Mouse (Mus musculus) intestine, postnatal 0 days (tissue): ENCODE results near the gene Hist2h3c1. TPM values are rescaled to one million over a fixed set of nuclear protein-coding genes. Genes with fewer than 3 reads are reported as not detected.
A peak's percentile ranks its signal among the peaks of the same experiment; 100 is the strongest.
"Not testable (repeated sequence)": the region's sequence is repeated elsewhere in the genome, so short reads cannot be mapped to it uniquely, and the experiment has no call there.

Experiments used
- ATAC-seq: fragments of 200-750 bp; cut with Nextera tagmentation; 2 replicates; pipeline ENCODE4 v1.8.0; 2017; ENCODE audit warnings: mild to moderate bottlenecking, moderate TSS enrichment, moderate library complexity
- H3K27ac ChIP-seq: fragments of 300-500 bp; sonication (generic); 2 replicates; pipeline ENCODE4 v1.5.1; 2014; ENCODE audit warnings: mild to moderate bottlenecking, low read depth, low read length, moderate library complexity
- H3K27me3 ChIP-seq: fragments of 300-500 bp; sonication (generic); replicated peaks from 2 replicates; pipeline ENCODE4 v1.6.1; 2014; ENCODE audit warnings: low read length, mixed read lengths; ENCODE audit not compliant: control insufficient read depth, insufficient read depth
- H3K36me3 ChIP-seq: fragments of 300-500 bp; sonication (generic); 2 replicates; pipeline ENCODE4 v1.6.1; 2014; ENCODE audit warnings: mild to moderate bottlenecking, moderate library complexity; ENCODE audit not compliant: control insufficient read depth, insufficient read depth
- H3K4me1 ChIP-seq: fragments of 300-500 bp; sonication (generic); replicated peaks from 2 replicates; pipeline ENCODE4 v1.6.1; 2014; ENCODE audit warnings: antibody characterized with exemption, low read length, mixed read lengths; ENCODE audit not compliant: control insufficient read depth, insufficient read depth
- H3K4me2 ChIP-seq: fragments of 300-500 bp; sonication (generic); replicated peaks from 2 replicates; pipeline ENCODE4 v1.6.1; 2014; ENCODE audit warnings: low read depth, mild to moderate bottlenecking, moderate library complexity
- H3K4me3 ChIP-seq: fragments of 300-500 bp; sonication (generic); 2 replicates; pipeline ENCODE4 v1.5.1; 2014; ENCODE audit warnings: low read depth, low read length
- H3K9ac ChIP-seq: fragments of 300-500 bp; sonication (generic); 2 replicates; pipeline ENCODE4 v1.6.1; 2014; ENCODE audit warnings: mild to moderate bottlenecking, low read depth, low read length
- H3K9me3 ChIP-seq: fragments of 300-500 bp; sonication (generic); 2 replicates; pipeline ENCODE4 v1.6.1; 2016; ENCODE audit warnings: mixed run types; ENCODE audit not compliant: control insufficient read depth
- CTCF ChIP-seq: sonication (generic); IDR thresholded peaks from 2 replicates; pipeline ENCODE4 v1.5.1; 2016; ENCODE audit warnings: low read depth, mild to moderate bottlenecking, control low read depth, antibody characterized with exemption, moderate library complexity
- WGBS: fragments of 180-500 bp; shearing (Covaris S2); extraction: QIAGEN DNeasy Blood & Tissue Kit; methylation state at CpG from one replicate; pipeline ENCODE4 v1.1.7; 2014; 5-methylcytosine and 5-hydroxymethylcytosine counted together
- polyA plus RNA-seq: library from polyadenylated mRNA; unstranded; fragments of >200 nt; fragmentation: Nextera tagmentation; extraction: Ambion mirVana; gene quantifications from 2 replicates; pipeline ENCODE4 v1.2.1, GENCODE M21; 2015

Gene Hist2h3c1
- polyA plus RNA-seq = 0.42 and 1.1 TPM in 2 replicates

DNA sequence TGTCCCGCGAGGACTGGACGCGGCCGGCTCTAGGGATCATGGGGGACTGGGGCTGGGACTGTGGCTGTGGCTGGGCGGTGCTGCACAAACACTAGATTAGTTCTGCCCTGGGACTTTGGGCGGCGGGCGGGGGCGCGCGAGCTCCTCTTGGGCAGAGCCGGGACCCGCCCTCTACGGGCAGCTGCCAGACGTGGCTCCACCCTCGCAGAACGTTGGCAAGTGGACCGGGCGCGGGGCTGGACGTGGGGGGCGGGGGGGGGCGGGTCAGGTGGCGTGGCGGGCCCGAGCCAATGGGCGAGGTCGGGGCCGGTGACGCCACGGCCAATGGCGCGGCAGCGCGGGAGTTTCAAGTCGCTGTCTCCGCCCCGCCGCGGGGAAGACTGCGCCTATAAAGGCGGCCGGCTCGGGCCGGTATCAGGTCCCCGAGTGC, at the start of gene Hist2h3c1:
Gene Hist2h3c1, plus strand, starts transcription at position 259 of the 430 bp plus-strand sequence.
- 0% methylated on average over 1 of the region's 47 CpGs for WGBS
- H3K4me1 ChIP-seq = peaks cover 12% of the 10 kb centered on the region
- H3K9me3 ChIP-seq, H3K9ac ChIP-seq, H3K27me3 ChIP-seq, H3K27ac ChIP-seq, H3K36me3 ChIP-seq: not testable (repeated sequence)
- peak within 1 kb of the TSS; percentile 56 for H3K4me2 ChIP-seq
- peak within 1 kb of the TSS; percentile 24 for H3K4me3 ChIP-seq
- peak; percentile 90 for ATAC-seq

DNA sequence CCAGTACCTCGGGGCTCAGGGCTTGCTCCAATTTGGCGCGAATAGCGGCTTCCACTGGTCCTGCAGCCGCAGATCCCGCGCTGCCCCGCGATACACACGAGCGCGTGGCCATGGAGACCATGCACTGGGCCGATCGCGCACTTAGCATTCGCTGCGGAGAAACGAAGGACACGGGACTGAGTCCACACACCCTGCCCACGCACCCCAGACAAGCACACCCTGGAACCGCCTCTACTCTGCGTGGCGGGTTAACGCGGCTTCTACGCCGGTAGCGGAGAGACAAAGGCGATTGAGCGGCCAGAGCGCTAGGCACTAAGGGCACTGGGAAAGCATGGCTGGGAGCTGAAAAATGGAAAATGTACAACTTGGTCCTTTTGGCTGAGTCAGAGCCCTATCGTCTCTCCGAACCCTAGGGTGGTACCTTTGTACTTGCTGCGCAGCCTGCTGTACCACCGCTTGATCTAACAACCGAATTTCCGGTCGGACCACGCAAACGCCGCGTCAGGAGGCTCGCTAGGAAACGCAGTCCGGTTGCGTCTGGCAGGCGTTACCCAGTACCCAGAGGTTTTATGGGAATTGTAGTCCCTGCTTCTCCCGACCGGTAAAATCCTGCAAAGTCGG, 49.2 kb upstream of the Hist2h3c1 start:
- WGBS = under 1% methylated on average over 50 of the region's 50 CpGs
- Histone ChIP-seq H3K27ac (peak overlapping the region; percentile 82), H3K27me3 (no peaks in the 10 kb centered on the region), H3K36me3 (no peaks in the 10 kb centered on the region), H3K9ac (peak overlapping the region; percentile 57), H3K4me1 (no peaks in the 10 kb centered on the region; the same call in 1 of the 2 replicates), H3K9me3 (no peaks in the 10 kb centered on the region), H3K4me2 (peak overlapping the region; percentile 91), H3K4me3 (peak overlapping the region; percentile 59)
- peak; percentile 92 for ATAC-seq
- peak; percentile 41 for TF ChIP-seq CTCF

DNA sequence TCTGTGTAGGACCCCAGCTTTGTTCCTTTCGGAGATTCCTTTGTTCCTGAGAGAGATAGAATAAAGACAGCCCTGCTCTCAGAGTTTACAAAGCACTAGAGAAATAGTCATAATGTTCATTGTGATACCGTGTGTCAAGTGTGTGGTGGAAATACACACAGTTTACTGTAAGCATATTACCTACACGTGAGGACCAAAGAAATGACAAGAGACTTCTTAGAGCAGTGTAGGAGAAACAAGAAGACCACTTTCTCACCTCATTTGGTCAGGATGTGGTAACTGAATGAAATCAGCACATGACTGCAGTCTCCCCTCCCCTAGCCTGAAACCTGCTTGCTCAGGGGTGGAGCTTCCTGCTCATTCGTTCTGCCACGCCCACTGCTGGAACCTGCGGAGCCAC, 48.3 kb upstream of the Hist2h3c1 start:
- no peaks in the 10 kb centered on the region; the same call in 1 of the 2 replicates for H3K4me1 ChIP-seq
- no peak overlapping the region for H3K27ac ChIP-seq
- peak overlapping the region; percentile 59 for H3K4me3 ChIP-seq
- ATAC-seq = peak; percentile 14; the same call in 1 of the 2 replicates
- H3K27me3 ChIP-seq = no peaks in the 10 kb centered on the region
- no peaks in the 10 kb centered on the region for H3K9me3 ChIP-seq
- TF ChIP-seq CTCF = no peak
- H3K9ac ChIP-seq = no peak overlapping the region
- H3K4me2 ChIP-seq = peak overlapping the region; percentile 91
- H3K36me3 ChIP-seq = no peaks in the 10 kb centered on the region
- under 1% methylated on average over 6 of the region's 6 CpGs for WGBS

DNA sequence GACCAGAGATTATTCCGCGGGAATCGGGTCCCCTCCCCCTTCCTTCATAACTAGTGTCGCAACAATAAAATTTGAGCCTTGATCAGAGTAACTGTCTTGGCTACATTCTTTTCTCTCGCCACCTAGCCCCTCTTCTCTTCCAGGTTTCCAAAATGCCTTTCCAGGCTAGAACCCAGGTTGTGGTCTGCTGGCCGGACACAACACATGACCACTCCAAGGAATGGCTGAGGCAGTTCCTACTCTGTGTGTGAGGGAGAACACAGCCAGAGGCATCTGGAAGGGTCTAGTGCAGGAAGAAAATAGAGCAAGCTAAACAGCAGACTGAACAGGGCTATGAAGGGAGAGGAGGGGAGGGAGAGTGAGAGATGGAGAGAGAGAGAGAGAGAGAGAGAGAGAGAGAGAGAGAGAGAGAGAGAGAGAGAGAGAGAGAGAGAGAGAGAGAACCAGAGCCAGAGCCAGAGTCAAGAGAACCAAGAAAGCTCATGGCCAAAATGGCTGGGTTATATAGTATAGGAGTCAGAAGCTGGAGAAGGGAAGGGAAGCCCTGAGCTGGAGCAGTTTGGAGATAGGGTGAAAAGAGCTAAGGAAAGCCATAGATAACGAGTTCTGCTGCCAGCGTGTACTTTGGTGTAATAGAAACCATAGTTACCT, 47.8 kb upstream of the Hist2h3c1 start:
- not testable (repeated sequence) for H3K4me1 ChIP-seq, H3K27me3 ChIP-seq, H3K27ac ChIP-seq, H3K36me3 ChIP-seq, ATAC-seq, H3K9ac ChIP-seq, H3K4me3 ChIP-seq, H3K9me3 ChIP-seq
- 25% methylated on average over 6 of the region's 8 CpGs for WGBS
- H3K4me2 ChIP-seq = 0 out of 2 replicates have a peak overlapping the region, but pooled peaks have one; percentile 24

DNA sequence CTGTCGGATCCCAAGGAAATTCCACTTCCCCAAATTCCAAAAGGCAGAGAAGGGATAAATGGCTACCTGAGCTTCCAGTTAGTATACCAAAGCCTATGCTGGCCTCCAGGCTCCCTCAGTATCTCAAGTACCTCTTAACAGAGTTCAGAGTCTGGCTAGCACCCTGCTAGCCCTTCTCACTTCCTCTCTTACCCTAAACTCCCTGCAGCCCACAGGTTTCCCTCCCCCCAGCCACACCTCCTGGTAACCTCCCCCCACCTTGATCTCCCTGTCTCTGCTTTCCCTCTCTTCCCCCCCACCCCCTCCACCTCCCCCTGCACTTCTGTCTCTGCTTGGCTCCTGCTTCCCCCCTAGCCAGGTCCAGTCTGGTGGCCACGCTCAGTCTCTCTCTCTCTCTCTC, 46.8 kb upstream of the Hist2h3c1 start:
- no peaks in the 10 kb centered on the region for H3K27me3 ChIP-seq
- H3K9me3 ChIP-seq = no peaks in the 10 kb centered on the region
- H3K4me3 ChIP-seq = no peak overlapping the region
- no peaks in the 10 kb centered on the region for H3K36me3 ChIP-seq
- 77% methylated on average over 2 of the region's 2 CpGs for WGBS
- no peak overlapping the region for H3K9ac ChIP-seq
- H3K4me2 ChIP-seq = no peak overlapping the region
- no peaks in the 10 kb centered on the region; the same call in 1 of the 2 replicates for H3K4me1 ChIP-seq
- no peak overlapping the region for H3K27ac ChIP-seq
- TF ChIP-seq CTCF = no peak
- no peak for ATAC-seq

DNA sequence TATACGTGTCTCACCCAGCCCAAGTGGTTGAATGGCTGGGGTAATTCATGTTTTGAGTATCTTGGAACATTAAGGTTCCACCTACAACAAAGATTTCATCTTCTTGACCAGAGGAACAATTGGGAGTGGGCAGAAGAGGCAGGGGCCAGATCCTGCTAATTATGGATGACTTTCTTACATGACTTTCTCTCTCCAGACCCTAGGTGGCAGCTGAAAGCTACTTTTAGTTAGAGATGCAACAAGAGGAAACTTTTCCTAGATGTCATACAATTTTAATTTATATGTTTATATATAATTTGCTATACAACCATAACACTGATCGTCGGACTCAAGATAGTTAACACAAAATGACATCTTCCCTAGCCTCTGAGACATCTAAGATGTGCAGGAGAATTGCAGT, 38.7 kb upstream of the Hist2h3c1 start:
- WGBS = 65% methylated on average over 3 of the region's 3 CpGs
- peak; percentile 43 for TF ChIP-seq CTCF
- H3K27me3 ChIP-seq = 0 out of 2 replicates have a peak, but pooled peaks cover 3% of the 10 kb centered on the region
- no peaks in the 10 kb centered on the region for H3K36me3 ChIP-seq
- H3K9ac ChIP-seq = no peak overlapping the region
- no peak for ATAC-seq
- no peak overlapping the region for H3K27ac ChIP-seq
- no peaks in the 10 kb centered on the region for H3K4me1 ChIP-seq
- H3K4me2 ChIP-seq = no peak overlapping the region
- H3K4me3 ChIP-seq = no peak overlapping the region
- no peaks in the 10 kb centered on the region for H3K9me3 ChIP-seq
